11 mouse cellular contexts compared by ENCODE assay signal in genomic region chr7:46348813-46349212, GRCm38 (mm10). TPM values are rescaled to one million over a fixed set of nuclear protein-coding genes. Genes with fewer than 3 reads are reported as not detected.
DNase-seq lines count a peak whose midpoint lies in the region; ATAC-seq and TF ChIP-seq lines count a peak whose summit lies in the region.
"Had no signal": no experiment of that assay in that cellular context is flagged by ENCODE, and none has a peak within 500 bp of the region (broad histone marks: within the 10 kb centered on the region; RNA-seq: fewer than 3 reads in every experiment).

No protein-coding gene starts in this region.

- TF ChIP-seq CTCF in ES-Bruce4 (IDR thresholded peaks at IDR 0.05; ENCODE audit: low read depth, low read length), result no peak
- no peak for TF ChIP-seq CTCF in brain, embryonic 14.5 days (IDR thresholded peaks at IDR 0.05; ENCODE audit: borderline replicate concordance, extremely low read depth, insufficient read depth, insufficient read length)

- 3% methylated on average over 34 of the region's 36 CpGs for WGBS in hindbrain, embryonic 11.5 days
- WGBS in midbrain, embryonic 15.5 days, result under 1% methylated on average over 36 of the region's 36 CpGs

- ATAC-seq in hindbrain, embryonic 11.5 days (ENCODE audit: low FRiP score), result no peak
- 0 out of 2 replicates have a peak, but pooled peaks have one; percentile 17 for ATAC-seq in midbrain, embryonic 15.5 days (replicated peaks)

- H3K4me3 ChIP-seq in ES-Bruce4 (ENCODE audit: low read depth, low read length), result peak overlapping the region; percentile 40
- no peak overlapping the region for H3K4me3 ChIP-seq in hindbrain, embryonic 11.5 days (ENCODE audit: low read depth, low read length)
- peak overlapping the region; percentile 28 for H3K4me3 ChIP-seq in midbrain, embryonic 15.5 days
- H3K4me3 ChIP-seq: heart, embryonic 15.5 days; limb, embryonic 15.5 days; megakaryocyte, embryonic 14.5 days had no signal

- H3K9ac ChIP-seq in ES-Bruce4 (ENCODE audit: low read depth, poor library complexity, severe bottlenecking), result no peak overlapping the region
- H3K9ac ChIP-seq in hindbrain, embryonic 11.5 days (ENCODE audit: low read depth, low read length), result no peak overlapping the region
- peak overlapping the region; percentile 26 for H3K9ac ChIP-seq in midbrain, embryonic 15.5 days
- H3K9ac ChIP-seq: heart, embryonic 15.5 days; limb, embryonic 15.5 days had no signal

- no peak for TF ChIP-seq POLR2A in ES-Bruce4 (IDR thresholded peaks at IDR 0.05; ENCODE audit: insufficient read depth, low read length)
- no peak for TF ChIP-seq POLR2A in brain, embryonic 14.5 days (IDR thresholded peaks at IDR 0.05; ENCODE audit: borderline replicate concordance, extremely low read depth, insufficient read depth, insufficient read length, poor library complexity, severe bottlenecking)

- H3K4me2 ChIP-seq in hindbrain, embryonic 11.5 days (replicated peaks; ENCODE audit: low read depth, low read length), result peak overlapping the region; percentile 30
- peak overlapping the region; percentile 55 for H3K4me2 ChIP-seq in midbrain, embryonic 15.5 days
- H3K4me2 ChIP-seq: heart, embryonic 15.5 days; limb, embryonic 15.5 days had no signal

- H3K27me3 ChIP-seq in ES-Bruce4 (ENCODE audit: control insufficient read depth, insufficient read depth, low read length, poor library complexity, severe bottlenecking), result no peaks in the 10 kb centered on the region
- H3K27me3 ChIP-seq in hindbrain, embryonic 11.5 days (ENCODE audit: control insufficient read depth, insufficient read depth, low read length), result peaks cover 17% of the 10 kb centered on the region
- peaks cover 40% of the 10 kb centered on the region for H3K27me3 ChIP-seq in midbrain, embryonic 15.5 days (replicated peaks)

- H3K9me3 ChIP-seq in ES-Bruce4 (replicated peaks; ENCODE audit: control insufficient read depth, insufficient read depth, low read length, poor library complexity, severe bottlenecking), result no peaks in the 10 kb centered on the region
- H3K9me3 ChIP-seq in hindbrain, embryonic 11.5 days (ENCODE audit: control insufficient read depth, low read length), result no peaks in the 10 kb centered on the region
- H3K9me3 ChIP-seq in midbrain, embryonic 15.5 days, result no peaks in the 10 kb centered on the region
- H3K9me3 ChIP-seq: heart, embryonic 15.5 days; limb, embryonic 15.5 days; megakaryocyte, embryonic 14.5 days had no signal

- H3K4me1 ChIP-seq in ES-Bruce4 (ENCODE audit: control insufficient read depth, insufficient read depth, low read length), result no peaks in the 10 kb centered on the region
- no peaks in the 10 kb centered on the region for H3K4me1 ChIP-seq in hindbrain, embryonic 11.5 days (replicated peaks; ENCODE audit: control insufficient read depth, insufficient read depth, low read length)
- H3K4me1 ChIP-seq in midbrain, embryonic 15.5 days, result peaks cover 6% of the 10 kb centered on the region
- H3K4me1 ChIP-seq: heart, embryonic 15.5 days had no signal

- DNase-seq in brain, embryonic 14.5 days (ENCODE audit: low read depth), result peak; percentile 4
- DNase-seq in hindbrain, embryonic 11.5 days (ENCODE audit: low spot score), result peak; percentile 39
- DNase-seq in heart, adult 11 months, result no peak
- no peak for DNase-seq in spleen, adult 18-20 months
- DNase-seq in kidney, adult 18-20 months, result no peak
- DNase-seq: kidney, postnatal 36 days had no signal

- no peaks in the 10 kb centered on the region for H3K36me3 ChIP-seq in ES-Bruce4 (ENCODE audit: control insufficient read depth, insufficient read depth, low read length, poor library complexity, severe bottlenecking)
- H3K36me3 ChIP-seq in hindbrain, embryonic 11.5 days (ENCODE audit: control insufficient read depth, insufficient read depth, low read length), result no peaks in the 10 kb centered on the region
- no peaks in the 10 kb centered on the region for H3K36me3 ChIP-seq in midbrain, embryonic 15.5 days (replicated peaks)
- H3K36me3 ChIP-seq: heart, embryonic 15.5 days; limb, embryonic 15.5 days had no signal

- no peak overlapping the region for H3K27ac ChIP-seq in ES-Bruce4 (ENCODE audit: insufficient read depth, low read length)
- no peak overlapping the region for H3K27ac ChIP-seq in hindbrain, embryonic 11.5 days (ENCODE audit: low read depth, low read length)
- H3K27ac ChIP-seq in midbrain, embryonic 15.5 days, result no peak overlapping the region
- H3K27ac ChIP-seq: heart, embryonic 15.5 days; limb, embryonic 15.5 days had no signal

- TF ChIP-seq EP300 in ES-Bruce4 (IDR thresholded peaks at IDR 0.05; ENCODE audit: insufficient read depth, low read depth, low read length), result no peak

RNA-seq across cellular contexts. Expression of gene Myod1, which starts 27.5 kb away (rescaled TPM):
- polyA plus RNA-seq in ES-Bruce4 (2011; ENCODE audit: insufficient read depth, insufficient read length, low read depth, missing spikeins), result not detected in 2 replicates
- 0.74 and 1.6 TPM in 2 replicates for polyA plus RNA-seq in brain, embryonic 14.5 days (2012; rRNA removed)
- 1.2 and 3.2 TPM in 2 replicates for polyA plus RNA-seq in hindbrain, embryonic 11.5 days (2014; fragmentation: Nextera tagmentation; extraction: Ambion mirVana)
- polyA plus RNA-seq in midbrain, embryonic 15.5 days (2015; fragmentation: Nextera tagmentation; extraction: Ambion mirVana), result 0.09 and 0.14 TPM in 2 replicates

RNA-seq across cellular contexts. Expression of gene Kcnc1, which starts 47.5 kb away (rescaled TPM):
- polyA plus RNA-seq in ES-Bruce4 (2011; ENCODE audit: insufficient read depth, insufficient read length, low read depth, missing spikeins), result 0.07 TPM in 1 of 2 replicates, not detected in the other
- 14.9 and 28.9 TPM in 2 replicates for polyA plus RNA-seq in brain, embryonic 14.5 days (2012; rRNA removed)
- 1.7 and 3.1 TPM in 2 replicates for polyA plus RNA-seq in hindbrain, embryonic 11.5 days (2014; fragmentation: Nextera tagmentation; extraction: Ambion mirVana)
- 15.2 and 17.0 TPM in 2 replicates for polyA plus RNA-seq in midbrain, embryonic 15.5 days (2015; fragmentation: Nextera tagmentation; extraction: Ambion mirVana)
- polyA plus RNA-seq: heart, embryonic 15.5 days had no signal

Comparison
In these comparisons a context has a peak if more than half of its experiments do, and no peak if none do; other contexts are left out.
1. DNase-seq: peak in brain, embryonic 14.5 days (single experiment) and hindbrain, embryonic 11.5 days (single experiment); none in heart, adult 11 months (single experiment), spleen, adult 18-20 months (0 of 2) and kidney, adult 18-20 months (single experiment).